Mouse (Mus musculus) stomach, embryonic 14.5 days (tissue): ENCODE measurements around the gene Stx17. TPM values are rescaled to one million over a fixed set of nuclear protein-coding genes. Genes with fewer than 3 reads are reported as not detected.

Experiments used
- ATAC-seq: fragments of 200-750 bp; cut with Nextera tagmentation; 2 replicates; pipeline ENCODE4 v1.8.0; 2017; ENCODE audit warnings: low read depth, moderate TSS enrichment; ENCODE audit not compliant: insufficient number of reproducible peaks, insufficient read depth, low FRiP score
- H3K27ac ChIP-seq: fragments of 300-500 bp; sonication (generic); 2 replicates; pipeline ENCODE4 v1.5.1; 2014; ENCODE audit warnings: mild to moderate bottlenecking, low read length, moderate library complexity, mixed read lengths
- H3K27me3 ChIP-seq: fragments of 300-500 bp; sonication (generic); 2 replicates; pipeline ENCODE4 v1.6.1; 2014; ENCODE audit warnings: low read length, control low read depth, mixed read lengths; ENCODE audit not compliant: control insufficient read depth, insufficient read depth
- H3K36me3 ChIP-seq: fragments of 300-500 bp; sonication (generic); 2 replicates; pipeline ENCODE4 v1.6.1; 2014; ENCODE audit warnings: mild to moderate bottlenecking, control low read depth, low read length, moderate library complexity, mixed read lengths; ENCODE audit not compliant: control insufficient read depth, insufficient read depth
- H3K4me1 ChIP-seq: fragments of 300-500 bp; sonication (generic); 2 replicates; pipeline ENCODE4 v1.6.1; 2014; ENCODE audit warnings: low read length, control low read depth, mixed read lengths; ENCODE audit not compliant: control insufficient read depth, insufficient read depth
- H3K4me2 ChIP-seq: fragments of 300-500 bp; sonication (generic); replicated peaks from 2 replicates; pipeline ENCODE4 v1.6.1; 2014; ENCODE audit warnings: low read depth, low read length, control low read depth
- H3K4me3 ChIP-seq: fragments of 300-500 bp; sonication (generic); 2 replicates; pipeline ENCODE4 v1.5.1; 2014; ENCODE audit warnings: low read depth, low read length, control low read depth
- H3K9ac ChIP-seq: fragments of 300-500 bp; sonication (generic); replicated peaks from 2 replicates; pipeline ENCODE4 v1.6.1; 2014; ENCODE audit warnings: low read depth, mild to moderate bottlenecking, control low read depth, low read length, moderate library complexity, mixed read lengths
- H3K9me3 ChIP-seq: fragments of 300-500 bp; sonication (generic); 2 replicates; pipeline ENCODE4 v1.6.1; 2016; ENCODE audit warnings: low read depth, low read length, control low read depth; ENCODE audit not compliant: control insufficient read depth
- WGBS: fragments of 180-500 bp; shearing (Covaris S2); extraction: QIAGEN DNeasy Blood & Tissue Kit; methylation state at CpG from one replicate; pipeline ENCODE4 v1.1.7; 2014; 5-methylcytosine and 5-hydroxymethylcytosine counted together
- polyA plus RNA-seq: library from polyadenylated mRNA; unstranded; fragments of >200 nt; fragmentation: Nextera tagmentation; extraction: Ambion mirVana; gene quantifications from 2 replicates; pipeline ENCODE4 v1.2.1, GENCODE M21; 2014

The Stx17 gene
- 36.8 and 38.8 TPM in 2 replicates for polyA plus RNA-seq

- no peak within 1 kb of the TSS for H3K27ac ChIP-seq
- ATAC-seq: peak; percentile 99
- WGBS: 2% methylated on average over 57 of the region's 58 CpGs
Measured at GRCm38 (mm10) chr4:48124773-48125469, at the start of gene Stx17. Stx17 (plus strand) TSS chr4:48124915.

GRCm38 (mm10) chr4:48076693-48077471 lies 47.8 kb upstream of the Stx17 start:
- WGBS: 62% methylated on average over 13 of the region's 13 CpGs
- Histone ChIP-seq H3K4me1 (peaks cover 7% of the 10 kb centered on the region; the same call in 1 of the 2 replicates), H3K9ac (no peak overlapping the region), H3K9me3 (no peaks in the 10 kb centered on the region), H3K4me2 (no peak overlapping the region), H3K27ac (no peak overlapping the region), H3K27me3 (no peaks in the 10 kb centered on the region), H3K36me3 (no peaks in the 10 kb centered on the region), H3K4me3 (no peak overlapping the region)
- ATAC-seq: peak; percentile 35; the same call in 1 of the 2 replicates

More at GRCm38 (mm10) chr4:48124773-48125469, at the start of gene Stx17:
- peak within 1 kb of the TSS; percentile 74 for H3K4me2 ChIP-seq
- H3K4me3 ChIP-seq: peak within 1 kb of the TSS; percentile 82
- no peaks in the 10 kb centered on the region for H3K4me1 ChIP-seq
- no peaks in the 10 kb centered on the region; the same call in 1 of the 2 replicates for H3K36me3 ChIP-seq
- no peaks in the 10 kb centered on the region for H3K27me3 ChIP-seq
- peak within 1 kb of the TSS; percentile 86 for H3K9ac ChIP-seq
- H3K9me3 ChIP-seq: no peaks in the 10 kb centered on the region

- Histone ChIP-seq H3K4me2 (no peak overlapping the region; the same call in 1 of the 2 replicates), H3K9ac (no peak overlapping the region), H3K9me3 (no peaks in the 10 kb centered on the region), H3K4me3 (no peak overlapping the region), H3K27me3 (no peaks in the 10 kb centered on the region), H3K27ac (no peak overlapping the region), H3K4me1 (peaks cover 7% of the 10 kb centered on the region; the same call in 1 of the 2 replicates), H3K36me3 (no peaks in the 10 kb centered on the region)
- ATAC-seq: peak; percentile 62; the same call in 1 of the 2 replicates
- WGBS: 4% methylated on average over 4 of the region's 4 CpGs
Measured at GRCm38 (mm10) chr4:48078213-48078612, 46.5 kb upstream of the Stx17 start.

GRCm38 (mm10) chr4:48079285-48080039 lies 45.3 kb upstream of the Stx17 start:
- Histone ChIP-seq H3K9ac (no peak overlapping the region), H3K27me3 (no peaks in the 10 kb centered on the region), H3K4me2 (no peak overlapping the region), H3K36me3 (no peaks in the 10 kb centered on the region), H3K9me3 (no peaks in the 10 kb centered on the region), H3K4me3 (no peak overlapping the region), H3K4me1 (peaks cover 7% of the 10 kb centered on the region; the same call in 1 of the 2 replicates), H3K27ac (no peak overlapping the region)
- ATAC-seq: no peak
- 33% methylated on average over 8 of the region's 8 CpGs for WGBS

GRCm38 (mm10) chr4:48083452-48083851 lies 41.3 kb upstream of the Stx17 start:
- no peak overlapping the region for H3K4me2 ChIP-seq
- no peak overlapping the region for H3K9ac ChIP-seq
- H3K4me1 ChIP-seq: no peaks in the 10 kb centered on the region
- WGBS: 85% methylated on average over 4 of the region's 4 CpGs
- ATAC-seq: no peak
- H3K36me3 ChIP-seq: no peaks in the 10 kb centered on the region
- no peak overlapping the region for H3K27ac ChIP-seq
- no peak overlapping the region for H3K4me3 ChIP-seq
- H3K9me3 ChIP-seq: no peaks in the 10 kb centered on the region
- no peaks in the 10 kb centered on the region for H3K27me3 ChIP-seq

GRCm38 (mm10) chr4:48086609-48087008 lies 38.1 kb upstream of the Stx17 start:
- 65% methylated on average over 6 of the region's 6 CpGs for WGBS
- no peak overlapping the region for H3K4me2 ChIP-seq
- ATAC-seq: no peak
- H3K36me3 ChIP-seq: no peaks in the 10 kb centered on the region
- no peaks in the 10 kb centered on the region for H3K27me3 ChIP-seq
- H3K4me3 ChIP-seq: no peak overlapping the region
- H3K9ac ChIP-seq: no peak overlapping the region
- no peaks in the 10 kb centered on the region for H3K4me1 ChIP-seq
- no peak overlapping the region for H3K27ac ChIP-seq
- H3K9me3 ChIP-seq: no peaks in the 10 kb centered on the region

- H3K36me3 ChIP-seq: no peaks in the 10 kb centered on the region
- WGBS: 78% methylated on average over 6 of the region's 6 CpGs
- H3K9me3 ChIP-seq: no peaks in the 10 kb centered on the region
- H3K4me3 ChIP-seq: no peak overlapping the region
- H3K27ac ChIP-seq: no peak overlapping the region
- H3K4me2 ChIP-seq: no peak overlapping the region
- no peaks in the 10 kb centered on the region for H3K27me3 ChIP-seq
- H3K4me1 ChIP-seq: no peaks in the 10 kb centered on the region
- no peak overlapping the region for H3K9ac ChIP-seq
- ATAC-seq: no peak
Measured at GRCm38 (mm10) chr4:48087497-48087896, 37.2 kb upstream of the Stx17 start.

- Histone ChIP-seq H3K4me3 (no peak overlapping the region), H3K4me2 (no peak overlapping the region), H3K27me3 (no peaks in the 10 kb centered on the region), H3K9me3 (no peaks in the 10 kb centered on the region), H3K4me1 (no peaks in the 10 kb centered on the region), H3K27ac (no peak overlapping the region), H3K36me3 (no peaks in the 10 kb centered on the region), H3K9ac (no peak overlapping the region)
- ATAC-seq: no peak
- 84% methylated on average over 3 of the region's 3 CpGs for WGBS
Measured at GRCm38 (mm10) chr4:48093221-48093620, 31.5 kb upstream of the Stx17 start.
